Mouse (Mus musculus) ES-Bruce4 (cell line): Measurements from ENCODE around the gene Nacc1.

Experiments
- CTCF ChIP-seq: IDR thresholded peaks from one replicate; pipeline ENCODE4 v1.8.1; 2011; ENCODE audit warnings: low read depth, low read length
- EP300 ChIP-seq: IDR thresholded peaks from 2 replicates; pipeline ENCODE4 v1.6.1; 2011; ENCODE audit warnings: low read depth, low read length; ENCODE audit not compliant: insufficient read depth
- POLR2A ChIP-seq: IDR thresholded peaks from one replicate; pipeline ENCODE4 v1.8.1; 2011; ENCODE audit warnings: low read length; ENCODE audit not compliant: insufficient read depth

DNA sequence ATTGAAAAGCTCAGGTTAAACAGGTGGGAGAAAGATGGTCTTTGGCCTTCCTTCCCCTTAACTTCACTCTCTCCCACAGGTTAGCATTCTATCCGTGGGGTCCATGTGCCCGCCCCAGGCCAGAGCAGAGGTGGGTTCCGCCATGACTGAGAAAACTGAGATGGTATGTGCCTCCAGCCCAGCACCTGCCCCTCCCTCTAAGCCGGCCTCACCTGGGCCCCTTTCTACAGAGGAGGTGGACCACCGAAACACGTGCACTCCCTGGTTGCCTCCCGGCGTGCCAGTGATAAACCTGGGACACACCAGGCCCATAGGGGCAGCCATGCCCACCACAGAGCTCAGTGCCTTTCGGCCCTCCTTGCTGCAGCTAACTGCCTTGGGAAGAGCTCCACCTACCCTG lies 14.9 kb upstream of the Nacc1 start:
- TF ChIP-seq CTCF (no peak), POLR2A (no peak), EP300 (no peak)
